Mouse (Mus musculus) E14TG2a.4 (cell line): Measurements from ENCODE around the gene Sned1.

Experiments
- CTCF ChIP-seq: conservative IDR thresholded peaks from 2 replicates; pipeline ENCODE4 v1.5.1; 2014; ENCODE audit warnings: low read length
- NANOG ChIP-seq: IDR thresholded peaks from 2 replicates; pipeline ENCODE4 v1.6.1; 2014; ENCODE audit warnings: borderline replicate concordance, low read length, mixed read lengths
- POU5F1 ChIP-seq: IDR thresholded peaks from 2 replicates; pipeline ENCODE4 v1.6.1; 2014; ENCODE audit warnings: low read length, borderline replicate concordance

GRCm38 (mm10) chr1:93214612-93215011, 21.0 kb upstream of the Sned1 start:
- no peak for TF ChIP-seq CTCF
- TF ChIP-seq NANOG = no peak
- TF ChIP-seq POU5F1 = no peak
